Mouse (Mus musculus) MEL (cell line): ENCODE data around the gene Fam229b.

Source experiments
- CTCF ChIP-seq, 3 experiments: IDR thresholded peaks in 2 of 3; conservative IDR thresholded peaks in 1 of 3; 2 replicates each; pipeline ENCODE4 v1.5.1; 2011 to 2012; ENCODE audit warnings: low read length in 3 of 3, low read depth in 2 of 3, mild to moderate bottlenecking in 2 of 3, improper control_type of control experiment in 1 of 3, inconsistent platforms in 1 of 3, mixed read lengths in 1 of 3, moderate library complexity in 1 of 3; ENCODE audit not compliant: control insufficient read depth in 1 of 3, insufficient read depth in 1 of 3, poor library complexity in 1 of 3, severe bottlenecking in 1 of 3
- EP300 ChIP-seq, 2 experiments: IDR thresholded peaks; 2 replicates each; pipeline ENCODE4 v1.6.1; 2011; ENCODE audit warnings: improper control_type of control experiment in 2 of 2, low read length in 2 of 2, low read depth in 1 of 2, mild to moderate bottlenecking in 1 of 2
- GATA1 ChIP-seq: IDR thresholded peaks from 2 replicates; pipeline ENCODE4 v1.6.1; 2011; ENCODE audit warnings: low read depth, low read length, improper control_type of control experiment
- JUND ChIP-seq: IDR thresholded peaks from 2 replicates; pipeline ENCODE4 v1.6.1; 2011; ENCODE audit warnings: low read depth, mild to moderate bottlenecking, improper control_type of control experiment, low read length
- MYC ChIP-seq: IDR thresholded peaks from 2 replicates; pipeline ENCODE4 v1.6.1; 2011; ENCODE audit warnings: low read depth, mild to moderate bottlenecking, low read length, improper control_type of control experiment, moderate library complexity
- NRF1 ChIP-seq: IDR thresholded peaks from 2 replicates; pipeline ENCODE4 v1.6.1; 2014; ENCODE audit warnings: low read depth, mild to moderate bottlenecking, inconsistent platforms, low read length, improper control_type of control experiment, moderate library complexity; ENCODE audit not compliant: poor library complexity, insufficient read depth, severe bottlenecking
- POLR2AphosphoS2 ChIP-seq: IDR thresholded peaks from 2 replicates; pipeline ENCODE4 v1.6.1; 2011; ENCODE audit warnings: low read length, improper control_type of control experiment
- TAL1 ChIP-seq: IDR thresholded peaks from 2 replicates; pipeline ENCODE4 v1.6.1; 2012; ENCODE audit warnings: mild to moderate bottlenecking, inconsistent platforms, low read length, moderate library complexity, mixed read lengths

- TF ChIP-seq JUND = no peak
- TF ChIP-seq CTCF (IDR thresholded peaks at IDR 0.05 in 2 of 3, conservative IDR thresholded peaks at IDR 0.05 in 1 of 3; ENCODE audit: control insufficient read depth in 1 of 3, insufficient read depth in 1 of 3, low read depth in 2 of 3, low read length in 3 of 3, poor library complexity in 1 of 3, severe bottlenecking in 1 of 3) = no peak
- TF ChIP-seq EP300 (IDR thresholded peaks at IDR 0.05; ENCODE audit: low read depth in 1 of 2, low read length in 2 of 2) = no peak
- no peak for TF ChIP-seq MYC
- TF ChIP-seq GATA1 = no peak
- TF ChIP-seq TAL1 = no peak
- no peak for TF ChIP-seq POLR2AphosphoS2
- TF ChIP-seq NRF1 = no peak
Observed at GRCm38 (mm10) chr10:39109489-39109874, 24.2 kb downstream of the Fam229b start.
